Mouse (Mus musculus) embryonic facial prominence, embryonic 12.5 days (tissue): ENCODE measurements around the gene Fus. TPM values are rescaled to one million over a fixed set of nuclear protein-coding genes. Genes with fewer than 3 reads are reported as not detected.
A peak's percentile ranks its signal among the peaks of the same experiment; 100 is the strongest.

ENCODE experiments used
- ATAC-seq: fragments of 200-750 bp; cut with Nextera tagmentation; 2 replicates; pipeline ENCODE4 v1.8.0; 2017; ENCODE audit not compliant: insufficient number of reproducible peaks, insufficient read depth, low FRiP score, low TSS enrichment
- H3K27ac ChIP-seq: fragments of 300-500 bp; sonication (generic); 2 replicates; pipeline ENCODE4 v1.5.1; 2016; ENCODE audit warnings: mild to moderate bottlenecking
- H3K27me3 ChIP-seq: fragments of 300-500 bp; sonication (generic); 2 replicates; pipeline ENCODE4 v1.6.1; 2016; ENCODE audit warnings: mild to moderate bottlenecking, moderate library complexity
- H3K36me3 ChIP-seq: fragments of 300-500 bp; sonication (generic); 2 replicates; pipeline ENCODE4 v1.6.1; 2016; ENCODE audit warnings: mild to moderate bottlenecking
- H3K4me1 ChIP-seq: fragments of 300-500 bp; sonication (generic); 2 replicates; pipeline ENCODE4 v1.6.1; 2016
- H3K4me2 ChIP-seq: fragments of 300-500 bp; sonication (generic); replicated peaks from 2 replicates; pipeline ENCODE4 v1.6.1; 2016; ENCODE audit warnings: mild to moderate bottlenecking, moderate library complexity
- H3K4me3 ChIP-seq: fragments of 300-500 bp; sonication (generic); 2 replicates; pipeline ENCODE4 v1.5.1; 2016; ENCODE audit warnings: mild to moderate bottlenecking
- H3K9ac ChIP-seq: fragments of 300-500 bp; sonication (generic); 2 replicates; pipeline ENCODE4 v1.6.1; 2016; ENCODE audit warnings: mild to moderate bottlenecking, moderate library complexity
- H3K9me3 ChIP-seq: fragments of 300-500 bp; sonication (generic); 2 replicates; pipeline ENCODE4 v1.6.1; 2016; ENCODE audit warnings: mild to moderate bottlenecking, moderate library complexity
- whole genome bisulfite sequencing: fragments of 180-500 bp; shearing (Covaris S2); methylation state at CpG from one replicate; pipeline ENCODE4 v1.1.7; 2016; 5-methylcytosine and 5-hydroxymethylcytosine counted together
- polyA plus RNA-seq: library from polyadenylated mRNA; unstranded; fragments of >200 nt; fragmentation: Nextera tagmentation; extraction: Ambion mirVana; gene quantifications from 2 replicates; pipeline ENCODE4 v1.2.1, GENCODE M21; 2016

The Fus gene
- polyA plus RNA-seq, 1 experiment from 2014 or later = 594 TPM

DNA sequence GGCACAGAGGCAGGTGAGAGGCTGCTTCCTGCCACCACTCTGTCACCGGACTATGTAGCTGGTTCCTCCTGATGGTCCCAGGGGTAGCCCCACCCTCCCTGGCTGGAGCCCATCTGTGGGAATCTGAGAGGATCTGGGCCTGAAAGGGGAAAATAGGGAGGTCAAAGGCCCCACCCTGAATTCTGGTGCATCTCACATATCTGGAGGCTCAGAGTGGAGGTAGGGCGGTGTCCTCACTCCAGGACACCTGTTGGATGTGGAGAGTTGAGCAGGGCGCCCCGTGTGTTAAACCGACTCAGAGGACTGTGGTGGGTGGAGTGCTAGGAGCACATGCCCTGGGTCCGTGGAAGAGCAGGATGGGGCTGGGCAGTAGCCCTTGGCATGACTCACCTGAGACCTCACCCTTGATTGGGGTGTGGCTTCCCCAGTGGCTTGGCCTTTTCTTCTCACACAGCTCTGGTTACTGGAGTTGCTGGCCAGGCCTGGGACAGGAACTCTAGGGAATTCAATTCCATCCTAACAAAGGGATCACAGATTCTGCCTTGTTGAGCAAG lies 20.7 kb upstream of the Fus start, which contains the start of gene Prss36:
Gene Prss36, minus strand, starts transcription at position 256 of the 554 bp plus-strand sequence.
- no peaks in the 10 kb centered on the region for H3K4me1 ChIP-seq
- 71% methylated on average over 6 of the region's 6 CpGs for WGBS

DNA sequence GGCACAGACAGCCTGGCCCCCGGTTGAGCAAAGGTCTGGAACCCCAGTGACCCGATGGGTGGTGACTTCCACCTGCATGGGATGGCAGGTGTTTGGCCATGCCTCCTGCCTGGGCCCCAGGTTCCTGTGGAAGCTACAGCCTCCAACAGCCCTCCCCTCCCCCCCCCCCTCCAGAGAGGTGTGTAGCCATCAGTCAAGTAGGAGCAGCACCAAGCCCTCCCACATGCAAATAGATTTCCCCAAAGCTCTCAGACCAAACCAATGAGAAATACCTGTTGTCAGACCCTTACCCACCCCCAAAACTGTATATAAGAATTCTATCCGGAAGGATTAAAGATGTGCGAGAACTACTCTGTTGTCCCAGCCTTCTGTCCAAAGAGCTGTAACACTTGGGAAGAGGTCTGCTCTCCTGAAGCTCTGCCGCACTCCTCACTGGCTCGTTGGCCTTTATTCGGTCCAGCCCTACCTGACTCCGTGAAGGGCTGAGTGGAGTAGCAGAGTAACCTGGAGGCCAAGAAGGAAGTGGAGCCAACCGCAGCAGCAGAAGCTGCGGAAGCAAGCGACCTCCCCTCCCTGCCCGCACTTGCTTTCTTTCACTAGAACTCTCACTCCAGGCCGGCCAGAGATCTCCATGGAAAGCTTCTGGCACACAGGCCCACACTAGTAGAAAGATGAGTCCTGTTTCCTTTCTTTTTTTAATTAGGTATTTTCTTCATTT lies 14.2 kb upstream of the Fus start:
- Histone ChIP-seq H3K4me1 (no peaks in the 10 kb centered on the region), H3K27me3 (no peaks in the 10 kb centered on the region), H3K36me3 (no peaks in the 10 kb centered on the region), H3K9me3 (no peaks in the 10 kb centered on the region), H3K27ac (no peak overlapping the region), H3K9ac (no peak overlapping the region), H3K4me2 (no peak overlapping the region), H3K4me3 (no peak overlapping the region)
- WGBS = 37% methylated on average over 13 of the region's 13 CpGs
- no peak for ATAC-seq

More for the DNA sequence above, 20.7 kb upstream of the Fus start, which contains the start of gene Prss36:
- Histone ChIP-seq H3K27ac (no peak within 1 kb of the TSS), H3K9ac (no peak within 1 kb of the TSS), H3K4me2 (no peak within 1 kb of the TSS), H3K36me3 (no peaks in the 10 kb centered on the region), H3K4me3 (no peak within 1 kb of the TSS), H3K27me3 (peaks cover 39% of the 10 kb centered on the region), H3K9me3 (no peaks in the 10 kb centered on the region)
- no peak for ATAC-seq

DNA sequence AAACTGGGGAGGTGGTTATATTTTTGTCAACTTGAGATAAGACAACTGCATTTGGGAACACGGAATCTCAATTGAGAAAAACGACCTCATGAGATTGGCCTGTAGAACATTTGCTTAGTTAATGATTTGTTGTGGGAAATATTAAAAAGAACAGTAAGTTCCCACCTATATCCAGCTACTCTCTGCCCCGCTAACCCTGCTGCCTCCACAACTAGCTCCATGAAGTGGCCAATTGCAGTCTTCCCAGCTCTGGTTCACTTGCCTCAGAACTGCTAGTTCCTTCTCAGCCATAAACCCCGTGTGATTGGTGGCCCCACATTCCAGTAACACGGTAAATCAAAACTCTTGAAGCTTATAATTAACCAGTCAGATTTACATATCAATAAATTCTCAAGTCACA lies 7.9 kb upstream of the Fus start:
- Histone ChIP-seq H3K9me3 (no peaks in the 10 kb centered on the region), H3K4me3 (no peak overlapping the region), H3K4me1 (no peaks in the 10 kb centered on the region), H3K27ac (no peak overlapping the region), H3K9ac (no peak overlapping the region), H3K4me2 (no peak overlapping the region), H3K27me3 (no peaks in the 10 kb centered on the region), H3K36me3 (no peaks in the 10 kb centered on the region)
- no peak for ATAC-seq
- whole genome bisulfite sequencing = 69% methylated on average over 5 of the region's 5 CpGs

DNA sequence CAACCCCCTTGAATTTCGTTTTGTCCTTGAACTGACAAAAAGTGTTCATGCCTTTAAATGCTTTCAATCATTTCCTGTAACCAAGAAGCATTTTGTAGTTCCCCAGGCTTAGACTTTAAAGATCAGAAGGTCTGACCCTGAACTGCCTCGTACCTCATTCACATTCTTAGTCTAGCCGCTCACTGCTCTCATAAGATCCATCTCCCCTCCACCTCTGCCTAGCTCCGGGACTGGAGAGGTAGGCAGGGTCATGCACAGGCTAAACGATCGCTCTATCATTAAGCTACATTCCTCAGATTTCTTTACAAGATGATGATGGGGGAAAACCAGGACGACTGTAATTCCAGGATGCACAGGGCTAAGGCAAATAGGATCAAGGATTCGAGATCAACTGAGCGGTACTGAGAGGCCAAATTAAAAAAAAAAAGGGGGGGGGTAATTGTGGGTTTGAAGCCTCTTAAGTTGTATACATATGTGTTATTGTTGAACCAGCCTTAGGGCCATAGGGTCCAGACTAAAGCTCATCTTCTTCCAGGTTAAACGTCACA lies 812 bp upstream of the Fus start:
- H3K27ac ChIP-seq = peak overlapping the region; percentile 94
- H3K36me3 ChIP-seq = peaks cover 18% of the 10 kb centered on the region
- 8% methylated on average over 10 of the region's 10 CpGs for WGBS
- peak overlapping the region; percentile 61 for H3K4me2 ChIP-seq
- H3K4me3 ChIP-seq = peak overlapping the region; percentile 68
- no peaks in the 10 kb centered on the region for H3K27me3 ChIP-seq
- H3K4me1 ChIP-seq = peaks cover 12% of the 10 kb centered on the region
- no peak for ATAC-seq
- H3K9me3 ChIP-seq = no peaks in the 10 kb centered on the region
- peak overlapping the region; percentile 87 for H3K9ac ChIP-seq

DNA sequence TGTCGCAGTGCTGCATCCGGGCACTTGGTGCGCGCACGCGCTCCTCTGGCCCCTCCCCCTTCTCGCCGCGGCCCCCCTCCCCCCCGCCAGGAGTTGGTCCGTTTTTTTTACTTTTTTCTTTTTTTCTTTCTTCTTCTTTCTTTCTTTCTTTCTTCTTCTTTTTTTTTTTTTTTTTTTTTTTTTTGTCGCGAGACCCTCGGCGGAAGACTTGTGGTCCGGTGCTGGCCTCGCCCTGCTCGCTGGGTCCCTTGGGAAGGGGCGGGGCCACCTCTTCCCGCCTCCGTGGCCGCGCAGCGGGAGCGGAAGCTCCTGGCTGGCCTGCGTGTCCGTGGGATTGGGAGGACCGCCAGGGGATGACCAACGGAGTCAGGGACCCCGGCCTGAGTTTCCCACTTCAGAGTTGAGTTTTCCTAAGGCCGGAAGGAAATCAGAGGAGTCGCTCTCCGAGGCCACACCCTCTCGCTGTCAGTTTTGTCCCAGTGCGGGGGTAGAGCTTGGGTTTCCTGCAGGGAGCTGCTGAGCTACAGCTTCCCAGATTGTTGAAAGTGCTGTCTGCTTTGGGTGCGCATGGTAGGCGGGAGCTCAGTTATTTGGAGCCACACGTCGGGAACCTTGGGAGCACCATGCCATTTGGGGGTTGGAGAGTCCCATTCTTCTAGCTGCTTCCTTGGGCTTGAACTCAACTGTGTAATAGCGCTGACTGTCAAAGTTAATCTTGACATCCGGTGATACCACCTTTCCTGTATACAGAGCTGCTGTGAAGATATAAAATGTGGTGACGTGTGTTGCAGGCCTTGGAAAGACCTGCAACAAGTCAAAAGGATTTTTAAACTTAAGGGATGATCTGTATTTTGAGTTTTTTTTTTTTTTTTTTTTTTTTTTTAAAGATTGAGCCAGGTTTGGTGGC lies 918 bp downstream of the Fus start:
- H3K9ac ChIP-seq = peak overlapping the region; percentile 87
- peak overlapping the region; percentile 94 for H3K27ac ChIP-seq
- H3K4me2 ChIP-seq = peak overlapping the region; percentile 86
- peak overlapping the region; percentile 68 for H3K4me3 ChIP-seq
- ATAC-seq = no peak; the same call in 1 of the 2 replicates
- under 1% methylated on average over 42 of the region's 42 CpGs for WGBS
- no peaks in the 10 kb centered on the region for H3K9me3 ChIP-seq
- peaks cover 33% of the 10 kb centered on the region for H3K36me3 ChIP-seq
- H3K4me1 ChIP-seq = peaks cover 12% of the 10 kb centered on the region
- H3K27me3 ChIP-seq = no peaks in the 10 kb centered on the region

DNA sequence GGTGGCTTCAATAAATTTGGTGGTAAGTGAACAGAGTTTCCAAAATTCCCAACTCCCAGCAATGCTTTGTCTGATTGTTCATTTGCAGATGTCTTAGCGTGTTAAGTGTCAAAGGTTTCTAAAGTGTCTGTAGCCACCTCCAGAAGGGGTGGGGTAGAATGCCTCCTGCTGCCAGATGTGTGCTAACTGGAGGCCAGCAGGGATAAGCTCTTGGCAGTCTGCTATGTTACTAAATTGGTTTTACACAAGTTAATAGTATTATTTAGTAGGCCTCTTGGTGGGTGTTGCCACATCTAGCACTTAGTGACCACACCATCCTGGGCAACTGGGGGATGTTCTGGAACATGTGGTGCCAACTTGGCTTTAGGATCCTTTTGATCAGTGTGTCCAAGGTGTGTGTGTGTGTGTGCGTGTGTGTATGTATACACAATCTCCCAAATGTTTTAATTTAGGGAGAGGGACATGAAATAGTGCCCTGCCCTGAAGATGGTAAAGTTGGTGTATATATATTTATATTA lies 7.2 kb downstream of the Fus start:
- no peaks in the 10 kb centered on the region for H3K27me3 ChIP-seq

DNA sequence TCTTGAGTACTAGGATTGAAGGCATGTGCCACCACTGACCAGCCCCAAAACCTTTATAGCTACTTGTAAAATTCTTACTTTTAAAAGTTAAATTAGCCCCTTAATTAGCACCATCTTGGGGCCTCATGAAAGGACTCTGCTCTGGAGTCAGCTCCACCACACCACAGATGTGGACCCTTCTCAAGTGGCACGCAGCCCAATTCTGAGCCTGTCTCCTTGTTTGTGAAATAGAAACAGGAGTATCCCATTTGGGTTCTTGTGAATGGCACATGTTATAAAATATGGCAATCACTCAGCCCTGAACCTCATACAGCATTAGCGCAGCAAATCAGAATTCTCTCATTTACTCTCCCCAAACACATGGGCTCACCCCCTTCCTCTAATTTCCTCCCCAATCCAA lies 11.6 kb downstream of the Fus start:
- Histone ChIP-seq H3K36me3 (peaks cover 92% of the 10 kb centered on the region), H3K4me3 (no peak overlapping the region), H3K27me3 (no peaks in the 10 kb centered on the region), H3K4me1 (no peaks in the 10 kb centered on the region), H3K4me2 (no peak overlapping the region), H3K9me3 (no peaks in the 10 kb centered on the region), H3K9ac (no peak overlapping the region), H3K27ac (no peak overlapping the region)
- ATAC-seq = no peak
- WGBS = 96% methylated on average over 2 of the region's 2 CpGs

More for the DNA sequence above, 7.2 kb downstream of the Fus start:
- no peak for ATAC-seq
- Histone ChIP-seq H3K27ac (no peak overlapping the region), H3K4me1 (0 out of 2 replicates have a peak, but pooled peaks cover 2% of the 10 kb centered on the region), H3K4me3 (no peak overlapping the region), H3K9me3 (no peaks in the 10 kb centered on the region), H3K4me2 (no peak overlapping the region), H3K36me3 (peaks cover 89% of the 10 kb centered on the region), H3K9ac (no peak overlapping the region)
- WGBS = 79% methylated on average over 2 of the region's 2 CpGs

DNA sequence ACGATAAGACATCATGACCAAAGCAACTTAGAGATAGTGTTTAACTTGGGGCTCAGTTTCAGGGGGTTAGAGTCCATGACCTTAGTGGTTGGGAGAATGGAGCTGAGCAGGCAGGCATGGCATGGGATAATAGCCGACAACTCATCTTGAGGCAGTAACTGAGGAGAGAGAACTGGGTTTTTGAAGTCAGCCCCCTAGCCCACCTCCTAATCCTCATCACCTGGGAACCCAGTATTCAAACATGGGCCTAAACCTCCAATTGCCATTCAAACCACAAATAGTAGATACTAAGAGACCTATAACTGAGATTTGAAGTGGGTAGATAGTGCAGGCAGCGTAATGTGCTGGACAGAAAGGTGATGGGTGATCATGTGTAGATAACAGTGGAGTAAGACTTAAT lies 13.3 kb downstream of the Fus start:
- Histone ChIP-seq H3K4me2 (no peak overlapping the region), H3K27ac (no peak overlapping the region), H3K36me3 (peaks cover 90% of the 10 kb centered on the region), H3K9ac (no peak overlapping the region), H3K4me1 (no peaks in the 10 kb centered on the region), H3K27me3 (no peaks in the 10 kb centered on the region), H3K9me3 (no peaks in the 10 kb centered on the region), H3K4me3 (no peak overlapping the region)
- ATAC-seq = no peak
- 91% methylated on average over 3 of the region's 3 CpGs for WGBS

DNA sequence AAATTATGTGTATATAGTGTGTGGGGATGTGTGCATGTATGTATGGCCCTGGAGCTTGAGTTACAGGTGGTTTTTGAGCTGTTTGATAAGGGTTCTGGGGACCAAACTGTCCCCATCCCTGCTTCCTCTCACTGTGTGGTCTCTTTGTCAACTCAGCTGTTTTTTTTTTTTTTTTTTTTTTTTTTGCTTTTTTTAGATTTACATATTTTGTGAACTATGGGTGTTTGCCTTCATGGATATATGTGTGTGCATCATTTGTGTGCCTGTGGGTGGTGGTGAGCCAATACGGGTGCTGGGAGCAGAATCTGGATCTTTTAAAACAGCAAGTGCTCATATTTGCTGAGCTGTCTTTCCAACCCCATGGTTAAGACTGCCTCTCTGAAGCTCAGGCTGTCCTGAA lies 21.6 kb downstream of the Fus start:
- Histone ChIP-seq H3K27ac (no peak overlapping the region), H3K4me1 (0 out of 2 replicates have a peak, but pooled peaks cover 6% of the 10 kb centered on the region), H3K4me3 (no peak overlapping the region), H3K9ac (no peak overlapping the region), H3K9me3 (no peaks in the 10 kb centered on the region), H3K36me3 (peaks cover 66% of the 10 kb centered on the region), H3K27me3 (no peaks in the 10 kb centered on the region), H3K4me2 (no peak overlapping the region)
- no peak for ATAC-seq
- WGBS = 76% methylated on average over 1 of the region's 1 CpGs

DNA sequence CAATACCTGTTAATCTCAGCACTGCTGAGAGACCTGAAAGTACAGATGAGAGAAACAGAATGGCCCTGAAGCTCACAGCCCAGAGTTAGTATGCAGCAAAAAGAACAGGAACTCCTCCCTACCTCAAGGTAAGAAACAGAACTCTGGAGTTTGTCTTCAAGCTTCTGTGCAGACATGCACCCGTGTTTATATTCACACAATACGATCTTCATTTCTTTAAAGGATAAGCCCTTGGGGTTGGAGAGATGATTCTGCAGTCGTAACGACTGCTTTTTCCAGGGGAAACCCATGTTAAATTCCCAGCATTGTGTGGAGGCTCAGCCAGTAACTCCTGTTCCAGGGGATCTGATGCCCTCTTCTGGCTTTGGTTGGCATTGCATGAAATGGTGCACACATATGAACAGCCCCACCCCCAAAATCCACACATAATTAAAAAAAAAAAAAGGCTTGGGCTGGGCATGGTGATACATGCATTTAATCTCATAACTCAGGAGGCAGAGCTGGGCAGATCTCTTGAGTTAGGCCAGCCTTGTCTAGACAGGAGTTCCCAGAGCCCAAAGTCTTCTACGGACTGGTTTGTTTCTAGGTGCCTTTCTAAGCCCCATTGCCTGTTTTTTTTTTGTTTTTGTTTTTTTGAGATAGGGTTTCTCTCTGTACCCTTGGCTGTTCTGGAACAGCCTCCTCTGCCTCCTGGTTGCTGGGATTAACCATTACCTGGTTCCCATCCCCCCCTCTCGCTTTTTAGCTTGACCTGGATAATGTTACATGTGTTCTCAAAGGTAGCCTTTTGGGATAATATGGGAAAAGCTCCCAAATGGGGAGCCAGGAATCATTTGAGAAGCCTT lies 24.6 kb downstream of the Fus start:
- H3K9ac ChIP-seq = no peak overlapping the region
- H3K27ac ChIP-seq = no peak overlapping the region
- H3K4me1 ChIP-seq = 0 out of 2 replicates have a peak, but pooled peaks cover 6% of the 10 kb centered on the region
- H3K4me3 ChIP-seq = no peak overlapping the region
- H3K36me3 ChIP-seq = peaks cover 38% of the 10 kb centered on the region
- no peak for ATAC-seq
- no peak overlapping the region for H3K4me2 ChIP-seq
- 51% methylated on average over 6 of the region's 6 CpGs for WGBS
- no peaks in the 10 kb centered on the region for H3K27me3 ChIP-seq
- H3K9me3 ChIP-seq = no peaks in the 10 kb centered on the region
